Comparison of ENCODE assay signal across 8 mouse cellular contexts in genomic region chr7:99267251-99267896, GRCm38 (mm10). TPM values are rescaled to one million over a fixed set of nuclear protein-coding genes. Genes with fewer than 3 reads are reported as not detected.
DNase-seq lines count a peak whose midpoint lies in the region; ATAC-seq and TF ChIP-seq lines count a peak whose summit lies in the region.

Map6 (plus strand) TSS chr7:99267447.

- 2% methylated on average over 34 of the region's 34 CpGs for WGBS in kidney, embryonic 14.5 days
- WGBS in forebrain, embryonic 10.5 days, result under 1% methylated on average over 34 of the region's 34 CpGs
- under 1% methylated on average over 34 of the region's 34 CpGs for WGBS in intestine, postnatal 0 days
- 4% methylated on average over 34 of the region's 34 CpGs for WGBS in liver, postnatal 0 days (ENCODE audit: insufficient replicate concordance)

- TF ChIP-seq EP300 in liver, postnatal 0 days (IDR thresholded peaks at IDR 0.05; ENCODE audit: low read depth), result no peak

- DNase-seq in kidney, adult 9 months, result no peak
- DNase-seq in forebrain, embryonic 10.5 days (ENCODE audit: extremely low spot score, low spot score), result peak; percentile 58
- no peak for DNase-seq in liver, postnatal 0 days
- DNase-seq in retina, postnatal 1 day, result peak; percentile 85
- DNase-seq in gastrocnemius, adult 8-10 months (ENCODE audit: low spot score in 2 of 2), result no peak

- H3K4me1 ChIP-seq in kidney, embryonic 14.5 days (ENCODE audit: control insufficient read depth, insufficient read depth, low read length), result peaks cover 12% of the 10 kb centered on the region
- H3K4me1 ChIP-seq in bone marrow macrophage, adult 2 months (ENCODE audit: control insufficient read depth, insufficient read depth, low read length), result peaks cover 24% of the 10 kb centered on the region
- peaks cover 56% of the 10 kb centered on the region for H3K4me1 ChIP-seq in forebrain, embryonic 10.5 days
- H3K4me1 ChIP-seq in intestine, postnatal 0 days (replicated peaks; ENCODE audit: control insufficient read depth, insufficient read depth, low read length), result no peaks in the 10 kb centered on the region; the same call in 1 of the 2 replicates
- peaks cover 7% of the 10 kb centered on the region for H3K4me1 ChIP-seq in liver, postnatal 0 days (ENCODE audit: insufficient read depth)

- H3K4me3 ChIP-seq in kidney, embryonic 14.5 days (ENCODE audit: low read length), result peak within 1 kb of the TSS; percentile 45
- H3K4me3 ChIP-seq in bone marrow macrophage, adult 2 months (ENCODE audit: insufficient read depth, low read length), result peak within 1 kb of the TSS; percentile 66
- H3K4me3 ChIP-seq in forebrain, embryonic 10.5 days, result peak within 1 kb of the TSS; percentile 79
- peak within 1 kb of the TSS; percentile 46 for H3K4me3 ChIP-seq in intestine, postnatal 0 days (ENCODE audit: low read depth, low read length)
- peak within 1 kb of the TSS; percentile 32 for H3K4me3 ChIP-seq in liver, postnatal 0 days (ENCODE audit: low read depth, low read length)

- ATAC-seq in kidney, embryonic 14.5 days (ENCODE audit: low FRiP score, low TSS enrichment), result peak; percentile 25; the same call in 1 of the 2 replicates
- ATAC-seq in intestine, postnatal 0 days, result no peak
- ATAC-seq in liver, postnatal 0 days, result no peak

- H3K4me2 ChIP-seq in kidney, embryonic 14.5 days (replicated peaks; ENCODE audit: low read depth, low read length), result peak within 1 kb of the TSS; percentile 81
- H3K4me2 ChIP-seq in intestine, postnatal 0 days (replicated peaks; ENCODE audit: low read depth), result peak within 1 kb of the TSS; percentile 68
- H3K4me2 ChIP-seq in liver, postnatal 0 days (ENCODE audit: low read depth, low read length), result peak within 1 kb of the TSS; percentile 59

- H3K36me3 ChIP-seq in kidney, embryonic 14.5 days (ENCODE audit: control insufficient read depth, insufficient read depth, low read length), result no peaks in the 10 kb centered on the region
- H3K36me3 ChIP-seq in forebrain, embryonic 10.5 days (replicated peaks), result peaks cover 2% of the 10 kb centered on the region; the same call in 1 of the 2 replicates
- H3K36me3 ChIP-seq in intestine, postnatal 0 days (ENCODE audit: control insufficient read depth, insufficient read depth), result no peaks in the 10 kb centered on the region
- H3K36me3 ChIP-seq in liver, postnatal 0 days (replicated peaks; ENCODE audit: insufficient read depth, low read length), result no peaks in the 10 kb centered on the region

- H3K27me3 ChIP-seq in kidney, embryonic 14.5 days (ENCODE audit: control insufficient read depth, insufficient read depth, low read length), result peaks cover 58% of the 10 kb centered on the region
- peaks cover 71% of the 10 kb centered on the region for H3K27me3 ChIP-seq in forebrain, embryonic 10.5 days (ENCODE audit: poor library complexity, severe bottlenecking)
- H3K27me3 ChIP-seq in intestine, postnatal 0 days (replicated peaks; ENCODE audit: control insufficient read depth, insufficient read depth, low read length), result peaks cover 43% of the 10 kb centered on the region
- peaks cover 66% of the 10 kb centered on the region for H3K27me3 ChIP-seq in liver, postnatal 0 days (ENCODE audit: insufficient read depth, low read length)

- TF ChIP-seq POLR2A in bone marrow macrophage, adult 2 months (IDR thresholded peaks at IDR 0.05; ENCODE audit: borderline replicate concordance, low read depth, low read length), result no peak

- no peak within 1 kb of the TSS for H3K27ac ChIP-seq in kidney, embryonic 14.5 days (ENCODE audit: low read depth, low read length)
- H3K27ac ChIP-seq in bone marrow macrophage, adult 2 months (ENCODE audit: insufficient read depth, low read depth, low read length), result no peak within 1 kb of the TSS
- H3K27ac ChIP-seq in forebrain, embryonic 10.5 days, result peak within 1 kb of the TSS; percentile 87
- H3K27ac ChIP-seq in intestine, postnatal 0 days (ENCODE audit: low read depth, low read length), result no peak within 1 kb of the TSS
- no peak within 1 kb of the TSS for H3K27ac ChIP-seq in liver, postnatal 0 days (ENCODE audit: low read depth)

- H3K9ac ChIP-seq in kidney, embryonic 14.5 days (ENCODE audit: low read depth, low read length), result peak within 1 kb of the TSS; percentile 29
- no peak within 1 kb of the TSS for H3K9ac ChIP-seq in intestine, postnatal 0 days (ENCODE audit: low read depth, low read length)
- H3K9ac ChIP-seq in liver, postnatal 0 days (replicated peaks), result no peak within 1 kb of the TSS

- no peak for TF ChIP-seq CTCF in bone marrow macrophage, adult 2 months (IDR thresholded peaks at IDR 0.05; ENCODE audit: low read depth, low read length)
- no peak for TF ChIP-seq CTCF in intestine, postnatal 0 days (IDR thresholded peaks at IDR 0.05; ENCODE audit: low read depth)
- no peak for TF ChIP-seq CTCF in liver, postnatal 0 days (IDR thresholded peaks at IDR 0.05; ENCODE audit: low read depth)

- H3K9me3 ChIP-seq in kidney, embryonic 14.5 days (ENCODE audit: control insufficient read depth, low read length), result no peaks in the 10 kb centered on the region
- no peaks in the 10 kb centered on the region for H3K9me3 ChIP-seq in forebrain, embryonic 10.5 days
- no peaks in the 10 kb centered on the region for H3K9me3 ChIP-seq in intestine, postnatal 0 days (ENCODE audit: control insufficient read depth)
- H3K9me3 ChIP-seq in liver, postnatal 0 days (ENCODE audit: low read length), result no peaks in the 10 kb centered on the region

RNA-seq across cellular contexts. Expression of gene Map6, which starts in this region (rescaled TPM):
- 1.1 and 1.2 TPM in 2 replicates for polyA plus RNA-seq in kidney, embryonic 14.5 days (2014; fragmentation: Nextera tagmentation; extraction: Ambion mirVana)
- polyA plus RNA-seq in bone marrow macrophage, adult 2 months (2012; ENCODE audit: insufficient read depth, insufficient read length, missing spikeins), result 0.81 and 0.83 TPM in 2 replicates
- polyA plus RNA-seq in forebrain, embryonic 10.5 days (2016; fragmentation: Nextera tagmentation; extraction: Ambion mirVana), result 14.8 and 18.0 TPM in 2 replicates
- 3.7 and 4.1 TPM in 2 replicates for polyA plus RNA-seq in intestine, postnatal 0 days (2015; fragmentation: Nextera tagmentation; extraction: Ambion mirVana)
- 0.06 TPM in 2 replicates for polyA plus RNA-seq in liver, postnatal 0 days (2015; fragmentation: Nextera tagmentation; extraction: Ambion mirVana)
- 1 to 10 TPM; 1.5 to 2.8 (median 2.1) TPM for total RNA-seq in gastrocnemius, adult 8-10 months (2022)

Comparison
In these comparisons a context has a peak if more than half of its experiments do, and no peak if none do; other contexts are left out.
1. DNase-seq: peak in forebrain, embryonic 10.5 days (single experiment) and retina, postnatal 1 day (single experiment); none in kidney, adult 9 months (single experiment), liver, postnatal 0 days (single experiment) and gastrocnemius, adult 8-10 months (0 of 2).
2. Peak in every context shown above with its lines, with median percentiles within 50 percentile points of each other: H3K4me2 ChIP-seq and H3K4me3 ChIP-seq.